Mouse (Mus musculus) E14TG2a.4 (cell line): ENCODE data around the gene Actn3.

Experiments used
- CTCF ChIP-seq: conservative IDR thresholded peaks from 2 replicates; pipeline ENCODE4 v1.5.1; 2014; ENCODE audit warnings: low read length
- NANOG ChIP-seq: IDR thresholded peaks from 2 replicates; pipeline ENCODE4 v1.6.1; 2014; ENCODE audit warnings: borderline replicate concordance, low read length, mixed read lengths
- POU5F1 ChIP-seq: IDR thresholded peaks from 2 replicates; pipeline ENCODE4 v1.6.1; 2014; ENCODE audit warnings: low read length, borderline replicate concordance

DNA sequence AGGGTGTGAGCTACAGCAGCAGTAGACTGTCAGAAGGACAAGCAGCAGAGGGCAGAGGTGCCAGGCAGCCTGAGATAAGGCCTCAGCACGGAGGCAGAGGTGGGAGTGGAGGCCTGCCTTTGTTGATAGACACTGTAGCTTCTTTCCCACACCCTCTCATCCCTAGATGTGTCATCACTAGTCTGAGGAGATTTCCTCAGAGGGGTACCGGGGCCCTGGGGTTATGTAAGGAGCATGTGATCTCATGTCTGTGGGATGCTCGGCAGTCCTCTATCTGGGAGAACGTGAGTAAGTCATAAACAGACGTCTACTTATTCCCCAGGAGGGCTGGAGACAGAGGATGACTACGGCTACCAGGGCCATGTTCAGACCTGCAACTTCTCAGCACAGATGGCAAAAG lies 18.6 kb downstream of the Actn3 start:
- no peak for TF ChIP-seq CTCF
- TF ChIP-seq POU5F1: no peak
- no peak for TF ChIP-seq NANOG
